Mouse (Mus musculus): ENCODE results near the gene Zfp503. TPM values are rescaled to one million over a fixed set of nuclear protein-coding genes. Genes with fewer than 3 reads are reported as not detected.

Zfp503 gene
- polyA plus RNA-seq, 1 experiment from 2014 or later, result 5.1 TPM

- Histone ChIP-seq H3K9me3 (ENCODE audit: control insufficient read depth, low read length) (no peaks in the 10 kb centered on the region), H3K27me3 (replicated peaks; ENCODE audit: control insufficient read depth, insufficient read depth, low read length) (no peaks in the 10 kb centered on the region), H3K4me3 (ENCODE audit: low read length) (peak within 1 kb of the TSS; percentile 54), H3K4me2 (ENCODE audit: low read depth, low read length) (peak within 1 kb of the TSS; percentile 93), H3K27ac (ENCODE audit: low read length) (peak within 1 kb of the TSS; percentile 15; the same call in 1 of the 2 replicates), H3K36me3 (ENCODE audit: control insufficient read depth, insufficient read depth, low read length) (no peaks in the 10 kb centered on the region), H3K4me1 (ENCODE audit: control insufficient read depth, insufficient read depth, low read length) (peaks cover 17% of the 10 kb centered on the region), H3K9ac (ENCODE audit: low read depth, low read length) (peak within 1 kb of the TSS; percentile 77)
- peak; percentile 93 for ATAC-seq
- WGBS, result 3% methylated on average over 31 of the region's 33 CpGs
Measured at GRCm38 (mm10) chr14:22019252-22019948, 30.0 kb upstream of the Zfp503 start, which contains the start of gene Lrmda. Lrmda (plus strand) TSS chr14:22019712.

GRCm38 (mm10) chr14:22017011-22017410 is 27.6 kb upstream of the Zfp503 start:
- Histone ChIP-seq H3K4me1 (ENCODE audit: control insufficient read depth, insufficient read depth, low read length) (peaks cover 17% of the 10 kb centered on the region), H3K4me2 (ENCODE audit: low read depth, low read length) (no peak overlapping the region), H3K9me3 (ENCODE audit: control insufficient read depth, low read length) (no peaks in the 10 kb centered on the region), H3K27ac (ENCODE audit: low read length) (no peak overlapping the region), H3K36me3 (ENCODE audit: control insufficient read depth, insufficient read depth, low read length) (no peaks in the 10 kb centered on the region), H3K9ac (ENCODE audit: low read depth, low read length) (no peak overlapping the region), H3K27me3 (replicated peaks; ENCODE audit: control insufficient read depth, insufficient read depth, low read length) (no peaks in the 10 kb centered on the region), H3K4me3 (ENCODE audit: low read length) (no peak overlapping the region)
- ATAC-seq, result no peak
- WGBS, result 37% methylated on average over 5 of the region's 5 CpGs

- no peak overlapping the region for H3K27ac ChIP-seq (ENCODE audit: low read length)
- WGBS, result 39% methylated on average over 4 of the region's 4 CpGs
- no peak overlapping the region for H3K4me2 ChIP-seq (ENCODE audit: low read depth, low read length)
- H3K36me3 ChIP-seq (ENCODE audit: control insufficient read depth, insufficient read depth, low read length), result no peaks in the 10 kb centered on the region
- no peak overlapping the region for H3K4me3 ChIP-seq (ENCODE audit: low read length)
- no peaks in the 10 kb centered on the region for H3K27me3 ChIP-seq (replicated peaks; ENCODE audit: control insufficient read depth, insufficient read depth, low read length)
- no peak for ATAC-seq
- peaks cover 7% of the 10 kb centered on the region; the same call in 1 of the 2 replicates for H3K4me1 ChIP-seq (ENCODE audit: control insufficient read depth, insufficient read depth, low read length)
- no peaks in the 10 kb centered on the region for H3K9me3 ChIP-seq (ENCODE audit: control insufficient read depth, low read length)
- no peak overlapping the region for H3K9ac ChIP-seq (ENCODE audit: low read depth, low read length)
Measured at GRCm38 (mm10) chr14:22014781-22015180, 25.4 kb upstream of the Zfp503 start.

- WGBS, result 85% methylated on average over 5 of the region's 5 CpGs
- Histone ChIP-seq H3K4me2 (ENCODE audit: low read depth, low read length) (no peak overlapping the region), H3K4me3 (ENCODE audit: low read length) (no peak overlapping the region), H3K27me3 (replicated peaks; ENCODE audit: control insufficient read depth, insufficient read depth, low read length) (no peaks in the 10 kb centered on the region), H3K9me3 (ENCODE audit: control insufficient read depth, low read length) (no peaks in the 10 kb centered on the region), H3K4me1 (ENCODE audit: control insufficient read depth, insufficient read depth, low read length) (peaks cover 3% of the 10 kb centered on the region; the same call in 1 of the 2 replicates), H3K27ac (ENCODE audit: low read length) (no peak overlapping the region), H3K9ac (ENCODE audit: low read depth, low read length) (no peak overlapping the region), H3K36me3 (ENCODE audit: control insufficient read depth, insufficient read depth, low read length) (no peaks in the 10 kb centered on the region)
- no peak for ATAC-seq
Measured at GRCm38 (mm10) chr14:22014315-22014714, 24.9 kb upstream of the Zfp503 start.

GRCm38 (mm10) chr14:22007006-22007405 is 17.6 kb upstream of the Zfp503 start:
- H3K27me3 ChIP-seq (replicated peaks; ENCODE audit: control insufficient read depth, insufficient read depth, low read length), result no peaks in the 10 kb centered on the region
- H3K27ac ChIP-seq (ENCODE audit: low read length), result no peak overlapping the region
- 85% methylated on average over 6 of the region's 6 CpGs for WGBS
- H3K36me3 ChIP-seq (ENCODE audit: control insufficient read depth, insufficient read depth, low read length), result no peaks in the 10 kb centered on the region
- no peak for ATAC-seq
- H3K4me2 ChIP-seq (ENCODE audit: low read depth, low read length), result no peak overlapping the region
- no peaks in the 10 kb centered on the region for H3K9me3 ChIP-seq (ENCODE audit: control insufficient read depth, low read length)
- H3K4me1 ChIP-seq (ENCODE audit: control insufficient read depth, insufficient read depth, low read length), result 0 out of 2 replicates have a peak, but pooled peaks cover 5% of the 10 kb centered on the region
- no peak overlapping the region for H3K4me3 ChIP-seq (ENCODE audit: low read length)
- no peak overlapping the region for H3K9ac ChIP-seq (ENCODE audit: low read depth, low read length)

- no peak overlapping the region for H3K4me3 ChIP-seq (ENCODE audit: low read length)
- no peak for ATAC-seq
Measured at GRCm38 (mm10) chr14:22004943-22005342, 15.5 kb upstream of the Zfp503 start.

GRCm38 (mm10) chr14:22003631-22004030 is 14.2 kb upstream of the Zfp503 start:
- Histone ChIP-seq H3K36me3 (ENCODE audit: control insufficient read depth, insufficient read depth, low read length) (no peaks in the 10 kb centered on the region), H3K4me3 (ENCODE audit: low read length) (no peak overlapping the region), H3K4me1 (ENCODE audit: control insufficient read depth, insufficient read depth, low read length) (0 out of 2 replicates have a peak, but pooled peaks cover 5% of the 10 kb centered on the region), H3K4me2 (ENCODE audit: low read depth, low read length) (no peak overlapping the region), H3K9me3 (ENCODE audit: control insufficient read depth, low read length) (no peaks in the 10 kb centered on the region), H3K9ac (ENCODE audit: low read depth, low read length) (no peak overlapping the region), H3K27me3 (replicated peaks; ENCODE audit: control insufficient read depth, insufficient read depth, low read length) (no peaks in the 10 kb centered on the region), H3K27ac (ENCODE audit: low read length) (no peak overlapping the region)
- ATAC-seq, result peak; percentile 71
- 64% methylated on average over 4 of the region's 4 CpGs for WGBS

More at GRCm38 (mm10) chr14:22004943-22005342, 15.5 kb upstream of the Zfp503 start:
- no peak overlapping the region for H3K4me2 ChIP-seq (ENCODE audit: low read depth, low read length)
- no peak overlapping the region for H3K9ac ChIP-seq (ENCODE audit: low read depth, low read length)
- no peaks in the 10 kb centered on the region for H3K36me3 ChIP-seq (ENCODE audit: control insufficient read depth, insufficient read depth, low read length)
- no peaks in the 10 kb centered on the region for H3K9me3 ChIP-seq (ENCODE audit: control insufficient read depth, low read length)
- WGBS, result 70% methylated on average over 4 of the region's 4 CpGs
- 0 out of 2 replicates have a peak, but pooled peaks cover 5% of the 10 kb centered on the region for H3K4me1 ChIP-seq (ENCODE audit: control insufficient read depth, insufficient read depth, low read length)
- H3K27me3 ChIP-seq (replicated peaks; ENCODE audit: control insufficient read depth, insufficient read depth, low read length), result no peaks in the 10 kb centered on the region
- H3K27ac ChIP-seq (ENCODE audit: low read length), result no peak overlapping the region

- Histone ChIP-seq H3K27ac (ENCODE audit: low read length) (no peak overlapping the region), H3K4me2 (ENCODE audit: low read depth, low read length) (no peak overlapping the region), H3K4me1 (ENCODE audit: control insufficient read depth, insufficient read depth, low read length) (0 out of 2 replicates have a peak, but pooled peaks cover 5% of the 10 kb centered on the region), H3K27me3 (replicated peaks; ENCODE audit: control insufficient read depth, insufficient read depth, low read length) (no peaks in the 10 kb centered on the region), H3K9me3 (ENCODE audit: control insufficient read depth, low read length) (no peaks in the 10 kb centered on the region), H3K36me3 (ENCODE audit: control insufficient read depth, insufficient read depth, low read length) (no peaks in the 10 kb centered on the region), H3K9ac (ENCODE audit: low read depth, low read length) (no peak overlapping the region), H3K4me3 (ENCODE audit: low read length) (no peak overlapping the region)
- peak; percentile 36; the same call in 1 of the 2 replicates for ATAC-seq
- WGBS, result 78% methylated on average over 1 of the region's 1 CpGs
Measured at GRCm38 (mm10) chr14:22003231-22003630, 13.8 kb upstream of the Zfp503 start.

GRCm38 (mm10) chr14:21999588-21999987 is 10.2 kb upstream of the Zfp503 start:
- Histone ChIP-seq H3K9ac (ENCODE audit: low read depth, low read length) (no peak overlapping the region), H3K27me3 (replicated peaks; ENCODE audit: control insufficient read depth, insufficient read depth, low read length) (no peaks in the 10 kb centered on the region), H3K27ac (ENCODE audit: low read length) (no peak overlapping the region), H3K36me3 (ENCODE audit: control insufficient read depth, insufficient read depth, low read length) (no peaks in the 10 kb centered on the region), H3K4me3 (ENCODE audit: low read length) (no peak overlapping the region), H3K4me2 (ENCODE audit: low read depth, low read length) (no peak overlapping the region), H3K4me1 (ENCODE audit: control insufficient read depth, insufficient read depth, low read length) (peaks cover 9% of the 10 kb centered on the region), H3K9me3 (ENCODE audit: control insufficient read depth, low read length) (no peaks in the 10 kb centered on the region)
- 88% methylated on average over 4 of the region's 4 CpGs for WGBS
- ATAC-seq, result no peak
